Mouse (Mus musculus) midbrain, postnatal 0 days (tissue): Measurements from ENCODE around the gene Krtap28-10. TPM values are rescaled to one million over a fixed set of nuclear protein-coding genes. Genes with fewer than 3 reads are reported as not detected.

ENCODE experiments used
- ATAC-seq: fragments of 200-750 bp; cut with Nextera tagmentation; 2 replicates; pipeline ENCODE4 v1.8.0; 2017; ENCODE audit warnings: moderate number of reproducible peaks, mild to moderate bottlenecking, moderate TSS enrichment, moderate library complexity; ENCODE audit not compliant: low FRiP score
- DNase-seq: peaks from one replicate; pipeline ENCODE4 v3.0.0-alpha.2; 2015; ENCODE audit warnings: low spot score
- H3K27ac ChIP-seq: fragments of 300-500 bp; sonication (generic); 2 replicates; pipeline ENCODE4 v1.5.1; 2014; ENCODE audit warnings: low read depth, mild to moderate bottlenecking, low read length, mixed read lengths
- H3K27me3 ChIP-seq: fragments of 300-500 bp; sonication (generic); 2 replicates; pipeline ENCODE4 v1.6.1; 2014; ENCODE audit warnings: low read length, control low read depth, mixed read lengths; ENCODE audit not compliant: insufficient read depth
- H3K36me3 ChIP-seq: fragments of 300-500 bp; sonication (generic); 2 replicates; pipeline ENCODE4 v1.6.1; 2014; ENCODE audit warnings: low read length, control low read depth, mixed read lengths; ENCODE audit not compliant: insufficient read depth
- H3K4me1 ChIP-seq: fragments of 300-500 bp; sonication (generic); 2 replicates; pipeline ENCODE4 v1.6.1; 2014; ENCODE audit warnings: mild to moderate bottlenecking, control low read depth, antibody characterized with exemption, low read length, mixed read lengths; ENCODE audit not compliant: insufficient read depth
- H3K4me2 ChIP-seq: fragments of 300-500 bp; sonication (generic); 2 replicates; pipeline ENCODE4 v1.6.1; 2014; ENCODE audit warnings: low read depth, mild to moderate bottlenecking, low read length, mixed read lengths; ENCODE audit not compliant: poor library complexity, severe bottlenecking
- H3K4me3 ChIP-seq: fragments of 300-500 bp; sonication (generic); 2 replicates; pipeline ENCODE4 v1.5.1; 2014; ENCODE audit warnings: low read depth, mild to moderate bottlenecking, low read length, moderate library complexity
- H3K9ac ChIP-seq: fragments of 300-500 bp; sonication (generic); replicated peaks from 2 replicates; pipeline ENCODE4 v1.6.1; 2014; ENCODE audit warnings: mild to moderate bottlenecking, low read length, moderate library complexity, mixed read lengths; ENCODE audit not compliant: poor library complexity, severe bottlenecking
- H3K9me3 ChIP-seq: fragments of 300-500 bp; sonication (generic); 2 replicates; pipeline ENCODE4 v1.6.1; 2016; ENCODE audit warnings: low read length, control low read depth
- CTCF ChIP-seq: IDR thresholded peaks from 2 replicates; pipeline ENCODE4 v1.5.1; 2016; ENCODE audit warnings: antibody characterized with exemption, mild to moderate bottlenecking
- WGBS: fragments of 180-500 bp; shearing (Covaris S2); extraction: QIAGEN DNeasy Blood & Tissue Kit; methylation state at CpG from one replicate; pipeline ENCODE4 v1.1.7; 2014; 5-methylcytosine and 5-hydroxymethylcytosine counted together
- polyA plus RNA-seq: library from polyadenylated mRNA; unstranded; fragments of >200 nt; fragmentation: Nextera tagmentation; extraction: Ambion mirVana; gene quantifications from 2 replicates; pipeline ENCODE4 v1.2.1, GENCODE M21; 2015
- total RNA-seq: library from RNA; depleted of rRNA; stranded (reverse); fragments of >200 nt; gene quantifications from 2 replicates; pipeline ENCODE4 v1.2.3, GENCODE M21; 2014; rRNA removed

The Krtap28-10 gene
- total RNA-seq (not detected in 2 replicates), polyA plus RNA-seq (not detected in 2 replicates)

GRCm38 (mm10) chr1:83042380-83042779 lies at the start of gene Krtap28-10:
TSS of gene Krtap28-10 (minus strand) at chr1:83042480.
- no peak for TF ChIP-seq CTCF
- WGBS, result 94% methylated on average over 2 of the region's 2 CpGs
- Histone ChIP-seq H3K36me3 (no peaks in the 10 kb centered on the region), H3K4me2 (no peak within 1 kb of the TSS), H3K4me3 (no peak within 1 kb of the TSS), H3K4me1 (no peaks in the 10 kb centered on the region), H3K27me3 (no peaks in the 10 kb centered on the region), H3K9ac (no peak within 1 kb of the TSS), H3K27ac (no peak within 1 kb of the TSS), H3K9me3 (no peaks in the 10 kb centered on the region)
- no peak for ATAC-seq
- DNase-seq, result no peak

- Histone ChIP-seq H3K9ac (no peak overlapping the region), H3K4me3 (no peak overlapping the region), H3K4me2 (no peak overlapping the region), H3K27ac (no peak overlapping the region), H3K9me3 (no peaks in the 10 kb centered on the region), H3K27me3 (no peaks in the 10 kb centered on the region), H3K36me3 (no peaks in the 10 kb centered on the region), H3K4me1 (no peaks in the 10 kb centered on the region)
- no peak for TF ChIP-seq CTCF
- 87% methylated on average over 3 of the region's 3 CpGs for WGBS
- DNase-seq (no peak), ATAC-seq (no peak)
Observed at GRCm38 (mm10) chr1:83091268-83091667, 49.0 kb upstream of the Krtap28-10 start.

- no peak overlapping the region for H3K9ac ChIP-seq
- no peaks in the 10 kb centered on the region for H3K36me3 ChIP-seq
- H3K27me3 ChIP-seq, result no peaks in the 10 kb centered on the region
- TF ChIP-seq CTCF, result no peak
- DNase-seq (no peak), ATAC-seq (no peak)
- no peak overlapping the region for H3K4me2 ChIP-seq
- H3K9me3 ChIP-seq, result no peaks in the 10 kb centered on the region
- 94% methylated on average over 2 of the region's 2 CpGs for WGBS
- H3K4me3 ChIP-seq, result no peak overlapping the region
- H3K4me1 ChIP-seq, result no peaks in the 10 kb centered on the region
- H3K27ac ChIP-seq, result no peak overlapping the region
Observed at GRCm38 (mm10) chr1:83084790-83085189, 42.5 kb upstream of the Krtap28-10 start.

- ATAC-seq (no peak), DNase-seq (no peak)
- TF ChIP-seq CTCF, result no peak
- H3K4me2 ChIP-seq, result no peak overlapping the region
- 76% methylated on average over 6 of the region's 6 CpGs for WGBS
- no peak overlapping the region for H3K9ac ChIP-seq
- H3K27ac ChIP-seq, result no peak overlapping the region
- H3K27me3 ChIP-seq, result no peaks in the 10 kb centered on the region
- H3K4me1 ChIP-seq, result no peaks in the 10 kb centered on the region
- H3K9me3 ChIP-seq, result no peaks in the 10 kb centered on the region
- no peak overlapping the region for H3K4me3 ChIP-seq
- no peaks in the 10 kb centered on the region for H3K36me3 ChIP-seq
Observed at GRCm38 (mm10) chr1:83077016-83077415, 34.7 kb upstream of the Krtap28-10 start.

GRCm38 (mm10) chr1:83076190-83076917 lies 34.1 kb upstream of the Krtap28-10 start:
- no peak overlapping the region for H3K27ac ChIP-seq
- peak overlapping the region; percentile 46 for H3K4me2 ChIP-seq
- H3K9ac ChIP-seq, result 0 out of 2 replicates have a peak overlapping the region, but pooled peaks have one; percentile 1
- no peaks in the 10 kb centered on the region for H3K4me1 ChIP-seq
- ATAC-seq (peak; percentile 94), DNase-seq (peak; percentile 86)
- TF ChIP-seq CTCF, result peak; percentile 97
- 49% methylated on average over 11 of the region's 11 CpGs for WGBS
- H3K9me3 ChIP-seq, result no peaks in the 10 kb centered on the region
- H3K4me3 ChIP-seq, result peak overlapping the region; percentile 22
- no peaks in the 10 kb centered on the region for H3K36me3 ChIP-seq
- no peaks in the 10 kb centered on the region for H3K27me3 ChIP-seq

GRCm38 (mm10) chr1:83075526-83076189 lies 33.4 kb upstream of the Krtap28-10 start:
- TF ChIP-seq CTCF, result no peak
- ATAC-seq (peak; percentile 72; the same call in 1 of the 2 replicates), DNase-seq (no peak)
- Histone ChIP-seq H3K27me3 (no peaks in the 10 kb centered on the region), H3K9ac (no peak overlapping the region), H3K27ac (no peak overlapping the region; the same call in 1 of the 2 replicates), H3K9me3 (no peaks in the 10 kb centered on the region), H3K4me1 (no peaks in the 10 kb centered on the region), H3K36me3 (no peaks in the 10 kb centered on the region), H3K4me3 (peak overlapping the region; percentile 22), H3K4me2 (peak overlapping the region; percentile 46)
- 32% methylated on average over 15 of the region's 15 CpGs for WGBS
